Mouse (Mus musculus) right cerebral cortex, postnatal 36 days (tissue): ENCODE measurements around the gene Gfi1.

Source experiments
- DNase-seq, 2 experiments: peaks; one replicate each; pipeline ENCODE4 v3.0.0; 2022; ENCODE audit warnings: low spot score in 2 of 2, mixed read lengths in 1 of 2

Gfi1 gene

GRCm38 (mm10) chr5:107725435-107726261 lies at the start of gene Gfi1:
Gene Gfi1 (minus strand): TSS chr5:107726036.
- no peak for DNase-seq

GRCm38 (mm10) chr5:107772049-107772448 lies 46.2 kb upstream of the Gfi1 start:
- DNase-seq = no peak

- DNase-seq = no peak
Observed at GRCm38 (mm10) chr5:107768224-107768623, 42.4 kb upstream of the Gfi1 start.

- DNase-seq = no peak
Observed at GRCm38 (mm10) chr5:107765946-107766345, 40.1 kb upstream of the Gfi1 start.

GRCm38 (mm10) chr5:107764486-107764885 lies 38.6 kb upstream of the Gfi1 start:
- DNase-seq = no peak

GRCm38 (mm10) chr5:107763674-107764073 lies 37.8 kb upstream of the Gfi1 start:
- no peak for DNase-seq

- DNase-seq = no peak
Observed at GRCm38 (mm10) chr5:107759121-107759520, 33.3 kb upstream of the Gfi1 start.

GRCm38 (mm10) chr5:107756072-107756471 lies 30.2 kb upstream of the Gfi1 start:
- DNase-seq = no peak

- no peak for DNase-seq
Observed at GRCm38 (mm10) chr5:107754740-107755139, 28.9 kb upstream of the Gfi1 start.

GRCm38 (mm10) chr5:107753656-107754055 lies 27.8 kb upstream of the Gfi1 start:
- DNase-seq = no peak

- no peak for DNase-seq
Observed at GRCm38 (mm10) chr5:107749229-107749916, 23.5 kb upstream of the Gfi1 start.

GRCm38 (mm10) chr5:107739023-107739422 lies 13.2 kb upstream of the Gfi1 start:
- no peak for DNase-seq

- DNase-seq = no peak
Observed at GRCm38 (mm10) chr5:107738296-107738695, 12.5 kb upstream of the Gfi1 start.

- DNase-seq = no peak
Observed at GRCm38 (mm10) chr5:107736171-107736570, 10.3 kb upstream of the Gfi1 start.

GRCm38 (mm10) chr5:107731844-107732243 lies 6.0 kb upstream of the Gfi1 start:
- DNase-seq = no peak

- DNase-seq = no peak
Observed at GRCm38 (mm10) chr5:107731408-107731807, 5.6 kb upstream of the Gfi1 start.

- DNase-seq = no peak
Observed at GRCm38 (mm10) chr5:107727007-107727402, 1.2 kb upstream of the Gfi1 start.

GRCm38 (mm10) chr5:107726281-107727006 lies 608 bp upstream of the Gfi1 start:
- no peak for DNase-seq

GRCm38 (mm10) chr5:107724661-107725434 lies 988 bp downstream of the Gfi1 start:
- no peak for DNase-seq

- DNase-seq = no peak
Observed at GRCm38 (mm10) chr5:107723541-107724511, 2.0 kb downstream of the Gfi1 start.
